Mouse (Mus musculus): ENCODE data around the gene Polr3g.

DNA sequence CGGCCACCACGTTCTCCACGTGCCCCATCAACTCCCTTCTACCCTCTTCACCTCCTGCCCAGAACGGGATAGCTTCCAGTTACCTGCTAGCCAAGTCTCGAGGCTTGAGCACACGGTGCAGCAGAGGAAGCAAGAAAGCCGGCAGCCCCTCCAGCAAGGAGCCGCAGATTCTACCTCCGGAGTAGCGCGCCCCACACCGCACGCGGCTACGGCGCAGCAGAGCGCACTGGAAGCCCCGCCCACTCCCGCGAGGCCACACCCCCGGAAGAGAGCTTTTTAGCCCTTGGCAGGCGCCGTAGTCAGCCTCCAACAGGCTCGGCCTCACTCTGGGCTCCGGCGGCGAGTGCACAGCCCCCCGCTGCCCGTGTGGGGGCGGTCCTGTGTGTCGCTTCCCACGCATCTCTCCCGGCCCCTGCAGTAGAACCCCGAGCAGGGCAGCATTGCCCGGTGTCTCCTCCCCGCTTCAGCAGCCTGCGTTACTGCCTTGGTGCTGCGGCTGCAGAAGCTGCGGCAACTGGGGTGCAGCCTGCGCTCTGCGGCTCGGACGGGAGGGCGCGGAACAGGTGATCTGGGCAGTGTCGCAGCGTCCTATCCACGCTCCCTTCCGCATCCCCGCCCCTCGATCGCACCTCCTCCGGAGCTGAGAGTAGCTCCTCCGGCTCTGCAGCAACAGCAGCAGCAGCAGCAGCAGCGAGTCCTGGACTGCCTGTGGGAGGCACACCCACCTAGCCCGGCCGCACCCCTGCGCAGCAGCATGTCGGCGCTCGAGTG, at the start of gene Polr3g, which contains the start of gene Mblac2:
- TF ChIP-seq CTCF (IDR thresholded peaks at IDR 0.05) = peak; percentile 49
- peak; percentile 38; the same call in 1 of the 2 replicates for TF ChIP-seq POLR2A (IDR thresholded peaks at IDR 0.05; ENCODE audit: insufficient read depth, low read depth, low read length)
